Mouse (Mus musculus): ENCODE data around the gene Irf6. TPM values are rescaled to one million over a fixed set of nuclear protein-coding genes. Genes with fewer than 3 reads are reported as not detected.

Gene Irf6
- total and polyA plus RNA-seq, 3 experiments, result 0.15 to 0.19 TPM; not detected in 1

DNA sequence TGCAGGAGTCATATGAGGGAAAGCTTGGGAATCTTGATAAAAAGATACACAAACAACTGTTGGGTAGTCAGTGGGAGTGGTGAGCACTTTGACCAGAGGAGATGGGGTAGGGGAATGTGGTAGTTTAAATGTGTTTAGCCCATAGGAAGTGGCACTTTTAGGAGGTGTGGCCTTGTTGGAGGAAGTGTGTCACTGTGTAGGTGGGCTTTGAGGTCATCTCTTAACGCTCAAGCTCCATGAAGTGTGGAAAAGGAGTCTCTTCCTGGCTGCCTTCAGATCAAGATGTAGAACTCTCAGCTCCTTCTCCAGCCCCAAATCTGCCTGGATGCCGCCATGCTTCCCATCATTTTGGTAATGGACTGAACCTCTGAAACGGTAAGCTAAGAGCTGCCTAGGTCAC, 54.6 kb downstream of the Irf6 start, which contains the start of gene Lamb3:
Lamb3 (plus strand) TSS at position 197 of the 400 bp plus-strand sequence.
- Histone ChIP-seq H3K9me3 (replicated peaks; ENCODE audit: insufficient read depth, low read length) (no peaks in the 10 kb centered on the region), H3K27ac (ENCODE audit: control insufficient read depth, low read depth, low read length) (no peak within 1 kb of the TSS), H3K36me3 (ENCODE audit: control insufficient read depth in 1 of 2, insufficient read depth in 2 of 2, low read length in 2 of 2) (no peaks in the 10 kb centered on the region), H3K4me3 (ENCODE audit: control insufficient read depth in 1 of 2, insufficient read depth in 1 of 2, low read depth in 2 of 2, low read length in 2 of 2) (no peak within 1 kb of the TSS), H3K27me3 (ENCODE audit: control insufficient read depth in 1 of 2, insufficient read depth in 2 of 2, low read length in 2 of 2) (no peaks in the 10 kb centered on the region; a peak in 1 of 4 replicates), H3K79me2 (ENCODE audit: control insufficient read depth, insufficient read depth, low read length, poor library complexity) (no peaks in the 10 kb centered on the region), H3K4me1 (ENCODE audit: control insufficient read depth in 1 of 2, insufficient read depth in 2 of 2, low read length in 2 of 2) (no peaks in the 10 kb centered on the region), H3K9ac (ENCODE audit: control insufficient read depth, low read depth, low read length, poor library complexity, severe bottlenecking) (no peak within 1 kb of the TSS)
- no peak for TF ChIP-seq MAZ (IDR thresholded peaks at IDR 0.05; ENCODE audit: low read depth, low read length)
- no peak for DNase-seq (ENCODE audit: low read depth, low spot score)

DNA sequence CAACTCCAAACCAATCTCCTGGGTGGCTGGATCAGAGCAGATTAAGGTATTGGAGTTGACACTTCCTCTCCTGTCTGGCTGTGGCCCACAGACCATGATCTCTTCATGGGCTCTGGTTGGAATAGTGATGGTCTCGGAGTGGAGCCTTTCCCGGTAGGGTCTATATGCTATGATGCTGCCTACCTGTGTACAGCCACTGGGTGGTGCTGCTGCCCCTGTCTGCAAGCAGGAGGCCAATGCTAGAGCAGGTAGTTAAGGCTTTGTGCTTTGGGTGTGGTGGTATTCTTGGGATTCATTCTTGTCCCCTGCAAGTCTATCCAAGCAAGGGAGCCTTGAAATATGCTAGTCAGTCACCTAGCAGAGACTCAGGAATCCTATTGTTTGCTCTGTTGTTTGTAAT, 55.3 kb downstream of the Irf6 start:
- no peak overlapping the region for H3K9ac ChIP-seq (ENCODE audit: control insufficient read depth, low read depth, low read length, poor library complexity, severe bottlenecking)
- H3K27ac ChIP-seq (ENCODE audit: control insufficient read depth, low read depth, low read length), result no peak overlapping the region
- H3K4me1 ChIP-seq (ENCODE audit: control insufficient read depth in 1 of 2, insufficient read depth in 2 of 2, low read length in 2 of 2), result no peaks in the 10 kb centered on the region
- no peaks in the 10 kb centered on the region for H3K9me3 ChIP-seq (replicated peaks; ENCODE audit: insufficient read depth, low read length)
- TF ChIP-seq MEF2A (IDR thresholded peaks at IDR 0.05; ENCODE audit: extremely low read depth, insufficient replicate concordance, low read depth, low read length, poor library complexity, severe bottlenecking), result no peak
- 0 out of 2 replicates have a peak, but pooled peaks have one; percentile 35 for TF ChIP-seq ZC3H11A (IDR thresholded peaks at IDR 0.05; ENCODE audit: low read depth, low read length)
- no peak for TF ChIP-seq POLR2A (IDR thresholded peaks at IDR 0.05; ENCODE audit: control insufficient read depth in 1 of 2, insufficient read depth in 1 of 2, low read depth in 1 of 2, low read length in 2 of 2, poor library complexity in 1 of 2)
- no peak for TF ChIP-seq ELF1 (IDR thresholded peaks at IDR 0.05; ENCODE audit: low read depth, low read length)
- no peak for TF ChIP-seq MAFK (IDR thresholded peaks at IDR 0.05; ENCODE audit: borderline replicate concordance, low read depth, low read length)
- TF ChIP-seq POLR2AphosphoS2 (IDR thresholded peaks at IDR 0.05; ENCODE audit: low read length), result no peak
- TF ChIP-seq E2F4 (IDR thresholded peaks at IDR 0.05; ENCODE audit: borderline replicate concordance, low read depth, low read length), result no peak
- TF ChIP-seq CHD2 (IDR thresholded peaks at IDR 0.05; ENCODE audit: low read length), result no peak
- no peak for TF ChIP-seq JUND (IDR thresholded peaks at IDR 0.05; ENCODE audit: low read depth, low read length)
- TF ChIP-seq CTCF (IDR thresholded peaks at IDR 0.05 in 2 of 3, conservative IDR thresholded peaks at IDR 0.05 in 1 of 3; ENCODE audit: control insufficient read depth in 1 of 3, insufficient read depth in 1 of 3, low read depth in 2 of 3, low read length in 3 of 3, poor library complexity in 1 of 3, severe bottlenecking in 1 of 3), result peak; percentile 59 to 84 (median 71)
- TF ChIP-seq ZKSCAN1 (IDR thresholded peaks at IDR 0.05; ENCODE audit: low read depth, low read length), result no peak
- peak; percentile 55 for TF ChIP-seq SMC3 (IDR thresholded peaks at IDR 0.05; ENCODE audit: low read depth, low read length)
- no peak for TF ChIP-seq USF2 (IDR thresholded peaks at IDR 0.05; ENCODE audit: borderline replicate concordance in 1 of 2, insufficient read depth in 1 of 2, low read depth in 1 of 2, low read length in 2 of 2)
- TF ChIP-seq EP300 (IDR thresholded peaks at IDR 0.05; ENCODE audit: low read depth in 1 of 2, low read length in 2 of 2), result no peak
- no peak for TF ChIP-seq ZNF384 (IDR thresholded peaks at IDR 0.05; ENCODE audit: low read depth, low read length)
- TF ChIP-seq MAX (IDR thresholded peaks at IDR 0.05; ENCODE audit: low read length), result no peak
- peak; percentile 64 for TF ChIP-seq RAD21 (IDR thresholded peaks at IDR 0.05; ENCODE audit: low read depth, low read length)
- no peaks in the 10 kb centered on the region; a peak in 1 of 4 replicates for H3K27me3 ChIP-seq (ENCODE audit: control insufficient read depth in 1 of 2, insufficient read depth in 2 of 2, low read length in 2 of 2)
- no peaks in the 10 kb centered on the region for H3K36me3 ChIP-seq (ENCODE audit: control insufficient read depth in 1 of 2, insufficient read depth in 2 of 2, low read length in 2 of 2)
- H3K79me2 ChIP-seq (ENCODE audit: control insufficient read depth, insufficient read depth, low read length, poor library complexity), result no peaks in the 10 kb centered on the region
- no peak overlapping the region for H3K4me3 ChIP-seq (ENCODE audit: control insufficient read depth in 1 of 2, insufficient read depth in 1 of 2, low read depth in 2 of 2, low read length in 2 of 2)
- peak; percentile 49 for DNase-seq (ENCODE audit: low read depth, low spot score)
